Mouse (Mus musculus): ENCODE measurements around the gene Eef2.

GRCm38 (mm10) chr10:81165118-81165517 lies 11.3 kb upstream of the Eef2 start:
- no peak for TF ChIP-seq CTCF (IDR thresholded peaks at IDR 0.05; ENCODE audit: low read depth)
- TF ChIP-seq EP300 (IDR thresholded peaks at IDR 0.05; ENCODE audit: low read depth): no peak
